Mouse (Mus musculus) midbrain, embryonic 12.5 days (tissue): ENCODE data around the gene Col28a1. TPM values are rescaled to one million over a fixed set of nuclear protein-coding genes. Genes with fewer than 3 reads are reported as not detected.

Source experiments
- ATAC-seq: fragments of 200-750 bp; cut with Nextera tagmentation; 2 replicates; pipeline ENCODE4 v1.8.0; 2017; ENCODE audit warnings: low read depth, moderate TSS enrichment, moderate library complexity; ENCODE audit not compliant: low FRiP score
- H3K27ac ChIP-seq: fragments of 300-500 bp; sonication (generic); replicated peaks from 2 replicates; pipeline ENCODE4 v1.5.1; 2016; ENCODE audit warnings: mild to moderate bottlenecking
- H3K27me3 ChIP-seq: fragments of 300-500 bp; sonication (generic); 2 replicates; pipeline ENCODE4 v1.6.1; 2016; ENCODE audit warnings: mild to moderate bottlenecking
- H3K36me3 ChIP-seq: fragments of 300-500 bp; sonication (generic); 2 replicates; pipeline ENCODE4 v1.6.1; 2016
- H3K4me1 ChIP-seq: fragments of 300-500 bp; sonication (generic); 2 replicates; pipeline ENCODE4 v1.6.1; 2016
- H3K4me2 ChIP-seq: fragments of 300-500 bp; sonication (generic); replicated peaks from 2 replicates; pipeline ENCODE4 v1.6.1; 2016; ENCODE audit warnings: mild to moderate bottlenecking, moderate library complexity
- H3K4me3 ChIP-seq: fragments of 300-500 bp; sonication (generic); 2 replicates; pipeline ENCODE4 v1.5.1; 2016; ENCODE audit warnings: mild to moderate bottlenecking
- H3K9ac ChIP-seq: fragments of 300-500 bp; sonication (generic); replicated peaks from 2 replicates; pipeline ENCODE4 v1.6.1; 2016; ENCODE audit warnings: mild to moderate bottlenecking, moderate library complexity
- H3K9me3 ChIP-seq: fragments of 300-500 bp; sonication (generic); 2 replicates; pipeline ENCODE4 v1.6.1; 2016; ENCODE audit warnings: mild to moderate bottlenecking
- WGBS: fragments of 180-500 bp; shearing (Covaris S2); methylation state at CpG from one replicate; pipeline ENCODE4 v1.1.7; 2016; 5-methylcytosine and 5-hydroxymethylcytosine counted together
- polyA plus RNA-seq: library from polyadenylated mRNA; unstranded; fragments of >200 nt; fragmentation: Nextera tagmentation; extraction: Ambion mirVana; gene quantifications from 2 replicates; pipeline ENCODE4 v1.2.1, GENCODE M21; 2016

Gene Col28a1
- polyA plus RNA-seq, 1 experiment from 2014 or later: not detected

DNA sequence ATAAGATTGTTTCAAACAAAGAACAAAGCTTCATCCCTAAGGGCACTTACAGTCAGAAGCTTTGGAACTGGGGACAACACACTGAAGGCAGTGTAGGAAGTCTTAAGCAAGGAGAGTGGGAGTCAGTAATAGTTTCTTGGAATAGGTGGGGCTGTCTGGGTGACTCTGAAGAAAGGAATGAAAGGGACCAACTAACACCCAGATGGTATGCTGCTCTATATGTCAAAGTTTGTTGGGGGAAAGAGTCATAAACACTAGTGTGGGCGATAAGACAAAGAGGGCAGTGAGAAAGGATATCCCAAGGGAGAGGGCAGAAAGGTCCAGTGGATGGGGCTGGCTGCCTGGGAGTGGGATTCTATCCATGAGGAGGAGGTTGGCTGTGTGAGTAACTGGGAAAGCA lies 20.3 kb downstream of the Col28a1 start:
- Histone ChIP-seq H3K9me3 (no peaks in the 10 kb centered on the region), H3K4me2 (no peak overlapping the region), H3K27ac (no peak overlapping the region), H3K4me3 (no peak overlapping the region), H3K36me3 (no peaks in the 10 kb centered on the region), H3K4me1 (no peaks in the 10 kb centered on the region), H3K9ac (no peak overlapping the region), H3K27me3 (no peaks in the 10 kb centered on the region)
- ATAC-seq: no peak
- WGBS: 74% methylated on average over 1 of the region's 1 CpGs

DNA sequence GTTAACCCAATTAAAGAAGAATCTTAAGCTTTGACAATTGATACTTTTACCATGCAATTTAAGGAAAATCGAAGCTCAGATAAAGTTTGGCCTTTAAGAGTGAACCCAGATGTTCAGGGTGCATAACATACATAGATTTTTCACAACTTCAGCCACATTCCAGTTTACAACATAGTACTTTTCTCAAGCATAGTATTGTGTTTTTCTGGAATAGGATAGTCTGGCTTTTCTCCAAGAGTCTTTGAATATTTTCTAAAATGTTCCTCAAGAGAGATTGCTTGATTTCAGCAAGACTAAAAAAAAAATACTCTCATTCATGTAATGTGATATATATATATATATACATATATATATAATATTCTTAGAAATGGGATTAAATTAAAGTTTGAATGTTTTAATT lies 27.7 kb downstream of the Col28a1 start:
- Histone ChIP-seq H3K27ac (no peak overlapping the region), H3K4me3 (no peak overlapping the region), H3K36me3 (no peaks in the 10 kb centered on the region), H3K4me2 (no peak overlapping the region), H3K9me3 (no peaks in the 10 kb centered on the region), H3K27me3 (no peaks in the 10 kb centered on the region), H3K9ac (no peak overlapping the region), H3K4me1 (no peaks in the 10 kb centered on the region)
- WGBS: 65% methylated on average over 1 of the region's 1 CpGs
- no peak for ATAC-seq

DNA sequence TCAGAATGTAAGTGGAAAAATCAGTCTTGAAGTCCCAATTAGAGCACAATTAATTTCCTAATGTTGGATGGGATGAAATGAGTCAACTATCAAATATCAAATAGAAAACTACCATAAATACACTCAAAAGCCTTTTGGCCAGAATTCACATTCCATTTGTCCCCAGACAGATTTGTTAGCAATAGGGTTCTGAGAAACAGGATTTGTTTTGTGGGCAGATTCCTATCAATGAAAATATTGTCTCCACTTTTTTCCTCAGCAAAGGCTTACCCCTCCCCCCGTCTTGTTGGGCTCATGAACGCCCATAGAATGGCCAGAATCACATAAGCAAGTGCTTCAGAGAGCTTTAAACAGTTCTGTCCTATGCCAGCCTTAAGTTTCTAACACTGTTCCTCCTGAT lies 32.4 kb downstream of the Col28a1 start:
- Histone ChIP-seq H3K27ac (no peak overlapping the region), H3K4me3 (no peak overlapping the region), H3K9me3 (no peaks in the 10 kb centered on the region), H3K9ac (no peak overlapping the region), H3K36me3 (no peaks in the 10 kb centered on the region), H3K4me1 (no peaks in the 10 kb centered on the region), H3K4me2 (no peak overlapping the region), H3K27me3 (no peaks in the 10 kb centered on the region)
- 65% methylated on average over 2 of the region's 2 CpGs for WGBS
- no peak for ATAC-seq

DNA sequence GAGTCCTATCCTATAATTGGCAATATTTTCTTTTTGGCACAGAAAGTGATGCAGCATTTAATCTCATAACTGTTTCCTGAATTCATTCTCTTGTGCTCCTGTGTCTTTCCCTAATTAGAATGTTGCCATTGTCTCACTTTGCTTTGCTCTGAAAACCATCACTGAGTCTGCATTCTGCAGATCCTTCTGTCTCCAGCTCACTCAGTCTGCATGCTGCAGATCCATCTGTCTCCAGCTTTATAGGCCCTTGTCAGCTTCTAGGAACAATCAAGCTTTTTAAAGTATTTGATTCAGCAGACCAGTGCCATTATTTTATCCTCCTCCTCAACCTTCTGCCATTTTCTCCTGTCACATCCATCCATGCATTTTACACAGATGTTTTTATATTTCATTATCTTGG lies 35.3 kb downstream of the Col28a1 start:
- no peak overlapping the region for H3K4me3 ChIP-seq
- no peak overlapping the region for H3K27ac ChIP-seq
- H3K9me3 ChIP-seq: no peaks in the 10 kb centered on the region
- H3K36me3 ChIP-seq: no peaks in the 10 kb centered on the region
- no peak for ATAC-seq
- H3K9ac ChIP-seq: no peak overlapping the region
- no peaks in the 10 kb centered on the region for H3K27me3 ChIP-seq
- no peaks in the 10 kb centered on the region for H3K4me1 ChIP-seq
- no peak overlapping the region for H3K4me2 ChIP-seq

DNA sequence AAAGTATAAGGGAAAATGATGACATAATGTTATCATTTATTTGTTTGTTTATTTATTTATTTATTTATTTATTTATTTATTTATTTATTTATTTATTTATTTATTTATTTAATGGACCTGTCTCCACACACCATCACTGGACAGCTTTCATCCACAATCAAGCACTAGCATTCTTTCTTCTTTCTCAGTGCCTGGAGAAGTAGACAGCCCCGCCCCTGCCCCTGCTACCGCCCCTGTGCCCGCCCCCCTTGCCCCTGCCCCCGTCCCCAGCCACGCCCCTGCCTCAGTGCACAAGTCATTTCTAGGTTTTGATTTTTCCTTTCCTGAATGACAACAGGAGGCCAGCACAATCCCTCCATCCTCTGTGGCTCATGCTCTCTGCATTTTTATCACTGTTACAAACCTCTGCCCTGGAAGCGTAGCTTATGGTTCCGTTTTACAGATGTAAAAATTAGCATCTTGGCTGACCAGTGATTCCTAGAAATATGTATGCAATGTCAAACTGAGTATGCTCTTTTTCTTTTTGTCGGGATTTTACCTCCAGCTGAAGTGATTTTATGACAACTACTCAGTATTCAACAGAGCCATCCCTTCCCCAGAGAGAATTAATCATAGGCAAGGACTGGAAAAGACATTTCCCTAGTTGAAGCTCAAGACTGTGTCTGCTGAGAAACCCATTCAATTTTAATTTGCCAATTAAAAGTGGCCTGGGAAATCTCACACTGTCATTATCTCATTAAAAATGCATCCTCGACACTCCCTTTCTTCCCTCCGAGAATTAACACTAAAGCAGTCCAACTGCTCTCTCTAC lies 39.7 kb downstream of the Col28a1 start:
- H3K4me3 ChIP-seq: no peak overlapping the region
- H3K36me3 ChIP-seq: no peaks in the 10 kb centered on the region
- H3K4me1 ChIP-seq: no peaks in the 10 kb centered on the region
- no peak overlapping the region for H3K9ac ChIP-seq
- peak; percentile 62 for ATAC-seq
- H3K4me2 ChIP-seq: no peak overlapping the region
- no peaks in the 10 kb centered on the region for H3K9me3 ChIP-seq
- H3K27me3 ChIP-seq: no peaks in the 10 kb centered on the region
- 58% methylated on average over 10 of the region's 10 CpGs for WGBS
- H3K27ac ChIP-seq: no peak overlapping the region

DNA sequence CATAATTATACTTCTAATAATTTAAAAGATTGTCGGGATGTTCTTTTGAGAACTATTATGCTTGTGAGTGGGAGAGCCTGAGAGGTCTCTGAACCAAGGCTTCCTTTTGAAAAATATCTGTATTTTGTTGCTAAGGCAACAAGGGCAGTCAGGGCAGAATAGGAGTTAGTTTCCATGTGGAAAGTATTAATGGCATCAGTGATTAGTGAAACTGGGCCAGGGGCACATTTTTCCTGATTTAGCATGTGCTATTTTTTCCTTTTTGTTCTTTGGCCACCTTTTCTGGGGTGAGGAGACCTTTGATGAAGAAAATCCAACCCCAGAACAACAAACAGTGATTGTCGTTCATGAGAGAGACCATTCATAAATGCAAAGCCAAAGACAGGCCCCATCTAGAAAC lies 43.5 kb downstream of the Col28a1 start:
- Histone ChIP-seq H3K4me3 (no peak overlapping the region), H3K36me3 (no peaks in the 10 kb centered on the region), H3K27me3 (no peaks in the 10 kb centered on the region), H3K4me1 (no peaks in the 10 kb centered on the region), H3K9ac (no peak overlapping the region), H3K9me3 (no peaks in the 10 kb centered on the region), H3K4me2 (no peak overlapping the region), H3K27ac (no peak overlapping the region)
- ATAC-seq: no peak
- WGBS: 83% methylated on average over 2 of the region's 2 CpGs

DNA sequence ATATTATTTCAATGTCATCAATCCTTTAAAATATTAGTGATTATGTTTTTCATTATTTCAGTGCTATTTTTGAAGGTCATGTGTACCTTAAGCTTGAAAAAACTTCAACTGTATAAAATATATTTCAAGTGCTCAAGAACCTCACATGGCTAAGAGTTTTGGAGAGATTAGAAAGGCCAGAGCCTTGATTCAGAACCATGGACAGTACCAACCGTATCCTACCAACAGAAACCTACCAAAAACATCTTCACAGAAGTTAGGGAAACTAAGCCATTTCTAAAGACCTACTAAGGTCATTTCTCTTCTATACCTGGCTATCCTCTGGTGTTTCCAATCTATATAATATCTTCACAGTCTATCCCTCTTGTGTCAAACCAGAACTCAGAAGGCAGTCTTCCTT lies 50.5 kb downstream of the Col28a1 start:
- Histone ChIP-seq H3K36me3 (no peaks in the 10 kb centered on the region), H3K27me3 (no peaks in the 10 kb centered on the region), H3K9me3 (no peaks in the 10 kb centered on the region), H3K4me2 (no peak overlapping the region), H3K9ac (no peak overlapping the region), H3K4me3 (no peak overlapping the region), H3K27ac (no peak overlapping the region), H3K4me1 (no peaks in the 10 kb centered on the region)
- 53% methylated on average over 1 of the region's 1 CpGs for WGBS
- ATAC-seq: no peak

DNA sequence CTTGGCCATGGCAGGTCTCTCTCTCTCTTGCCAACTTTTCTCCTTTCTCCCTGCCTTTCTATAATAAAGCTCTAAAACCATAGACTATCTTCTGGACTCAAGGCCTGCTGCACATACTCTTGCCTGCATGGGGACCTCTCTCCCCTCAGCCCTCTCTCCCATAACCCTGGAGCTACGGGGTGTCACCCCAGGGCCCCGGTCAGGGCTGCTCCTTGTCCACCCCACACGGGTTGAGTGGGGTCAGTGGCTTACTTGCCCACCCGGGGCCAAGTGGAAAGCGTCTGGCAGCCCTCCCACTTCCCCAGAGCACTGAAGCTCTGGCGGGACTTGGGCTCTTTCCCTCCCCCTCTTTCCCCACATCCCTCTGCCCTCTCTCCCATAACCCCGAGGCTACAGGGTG lies 62.3 kb downstream of the Col28a1 start:
- WGBS: 77% methylated on average over 7 of the region's 7 CpGs
- H3K27ac ChIP-seq: no peak overlapping the region
- no peak overlapping the region for H3K9ac ChIP-seq
- H3K27me3 ChIP-seq: no peaks in the 10 kb centered on the region
- ATAC-seq: no peak
- H3K9me3 ChIP-seq: no peaks in the 10 kb centered on the region
- no peaks in the 10 kb centered on the region for H3K4me1 ChIP-seq
- no peak overlapping the region for H3K4me3 ChIP-seq
- no peak overlapping the region for H3K4me2 ChIP-seq
- H3K36me3 ChIP-seq: no peaks in the 10 kb centered on the region

DNA sequence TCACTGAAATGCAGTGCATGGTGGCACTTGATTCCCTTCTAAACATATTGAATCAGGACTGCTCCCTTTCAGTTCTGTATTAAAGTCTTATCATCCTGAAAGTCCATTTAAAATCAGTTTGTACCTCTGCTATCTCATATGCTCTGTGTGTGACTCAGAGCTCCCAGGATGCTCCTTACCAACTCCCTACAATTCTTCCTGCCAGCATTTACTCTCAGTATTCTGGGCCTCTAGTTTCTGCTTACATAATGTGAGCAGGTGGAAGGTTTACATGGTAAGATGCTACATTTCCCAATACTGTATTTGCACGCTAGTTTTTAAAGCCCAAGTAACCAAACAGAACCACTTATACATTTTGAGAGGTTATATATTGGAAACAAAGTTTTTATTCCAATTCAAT lies 64.3 kb downstream of the Col28a1 start:
- no peaks in the 10 kb centered on the region for H3K27me3 ChIP-seq
- H3K4me2 ChIP-seq: no peak overlapping the region
- H3K9ac ChIP-seq: no peak overlapping the region
- ATAC-seq: no peak
- H3K9me3 ChIP-seq: no peaks in the 10 kb centered on the region
- no peaks in the 10 kb centered on the region for H3K4me1 ChIP-seq
- no peak overlapping the region for H3K4me3 ChIP-seq
- no peak overlapping the region for H3K27ac ChIP-seq
- WGBS: 92% methylated on average over 1 of the region's 1 CpGs
- no peaks in the 10 kb centered on the region for H3K36me3 ChIP-seq

DNA sequence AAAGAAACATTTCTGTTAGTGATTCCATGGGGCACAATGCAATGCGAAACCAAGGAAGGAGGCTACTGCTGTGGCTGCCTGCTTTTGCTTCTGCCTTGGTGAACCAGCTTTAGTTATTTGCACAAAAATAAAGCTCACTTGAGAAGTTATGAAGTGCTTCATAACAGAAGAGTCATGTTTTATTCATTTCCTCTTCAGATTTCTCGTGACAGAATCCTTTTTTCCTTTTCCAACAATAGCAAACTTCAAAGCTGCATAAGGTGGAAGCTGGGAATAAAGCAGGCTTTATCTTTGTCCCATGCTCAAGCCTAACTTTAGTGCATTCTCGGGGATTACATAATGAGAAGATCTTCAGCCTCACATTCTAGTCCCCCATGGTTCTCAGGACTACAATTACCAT lies 65.9 kb downstream of the Col28a1 start:
- 29% methylated on average over 3 of the region's 3 CpGs for WGBS
- Histone ChIP-seq H3K27ac (no peak overlapping the region), H3K4me3 (no peak overlapping the region), H3K27me3 (no peaks in the 10 kb centered on the region), H3K9ac (no peak overlapping the region), H3K36me3 (no peaks in the 10 kb centered on the region), H3K9me3 (no peaks in the 10 kb centered on the region), H3K4me1 (no peaks in the 10 kb centered on the region), H3K4me2 (no peak overlapping the region)
- no peak for ATAC-seq

DNA sequence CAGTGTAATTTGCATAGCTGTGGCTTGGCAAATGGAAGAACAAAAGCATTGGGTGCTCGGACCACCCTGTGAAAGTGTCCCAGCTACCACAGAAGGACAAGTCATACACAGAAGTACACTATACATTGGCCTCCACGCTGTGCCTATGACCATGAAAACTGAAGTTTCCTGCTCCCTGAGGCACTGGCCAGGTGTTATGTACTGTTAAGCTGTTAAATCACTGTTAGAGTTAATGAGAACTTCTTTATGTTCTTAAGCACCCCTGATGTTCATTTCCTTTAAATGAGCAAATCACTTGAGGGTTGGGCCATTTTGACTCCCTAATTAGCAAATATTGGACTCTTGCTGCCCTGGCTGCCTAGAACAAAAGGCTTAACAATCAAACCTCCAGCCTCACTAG lies 73.3 kb downstream of the Col28a1 start:
- Histone ChIP-seq H3K9me3 (no peaks in the 10 kb centered on the region), H3K36me3 (no peaks in the 10 kb centered on the region), H3K27ac (no peak overlapping the region), H3K4me2 (no peak overlapping the region), H3K9ac (no peak overlapping the region), H3K4me1 (no peaks in the 10 kb centered on the region), H3K27me3 (no peaks in the 10 kb centered on the region), H3K4me3 (no peak overlapping the region)
- WGBS: 81% methylated on average over 2 of the region's 2 CpGs
- no peak for ATAC-seq

DNA sequence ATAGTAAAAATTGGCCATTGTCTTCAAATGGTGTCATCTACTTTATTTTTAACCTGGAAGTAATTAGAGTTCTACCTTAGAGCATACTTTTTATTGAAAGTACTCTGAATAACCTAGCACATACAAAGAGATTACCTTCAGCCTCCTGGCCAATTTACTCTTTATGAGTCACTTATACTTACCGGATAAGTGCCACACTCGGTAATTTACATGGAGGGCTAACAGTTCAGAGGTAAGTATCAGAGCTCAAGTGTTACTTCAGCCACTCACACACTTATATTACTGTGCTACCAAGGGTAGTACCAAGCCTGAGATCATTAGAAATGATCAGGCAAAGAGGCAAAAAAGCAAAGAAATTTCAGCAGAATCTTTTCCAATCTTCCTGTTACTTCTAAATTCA lies 73.8 kb downstream of the Col28a1 start:
- Histone ChIP-seq H3K4me3 (no peak overlapping the region), H3K27me3 (no peaks in the 10 kb centered on the region), H3K9me3 (no peaks in the 10 kb centered on the region), H3K4me2 (no peak overlapping the region), H3K27ac (no peak overlapping the region), H3K36me3 (no peaks in the 10 kb centered on the region), H3K9ac (no peak overlapping the region), H3K4me1 (no peaks in the 10 kb centered on the region)
- ATAC-seq: no peak
- WGBS: 92% methylated on average over 2 of the region's 2 CpGs
